Mouse (Mus musculus) liver, embryonic 16.5 days (tissue): ENCODE data around the gene Hectd1. TPM values are rescaled to one million over a fixed set of nuclear protein-coding genes. Genes with fewer than 3 reads are reported as not detected.
A peak's percentile ranks its signal among the peaks of the same experiment; 100 is the strongest.

Experiments
- ATAC-seq: fragments of 200-750 bp; cut with Nextera tagmentation; 2 replicates; pipeline ENCODE4 v1.8.0; 2017; ENCODE audit warnings: low read depth, mild to moderate bottlenecking, moderate number of reproducible peaks, moderate library complexity
- H3K27ac ChIP-seq: fragments of 300-500 bp; sonication (generic); 2 replicates; pipeline ENCODE4 v1.5.1; 2014; ENCODE audit warnings: mild to moderate bottlenecking, low read length
- H3K27me3 ChIP-seq: fragments of 300-500 bp; sonication (generic); 2 replicates; pipeline ENCODE4 v1.6.1; 2014; ENCODE audit warnings: low read depth, low read length, mixed read lengths; ENCODE audit not compliant: control insufficient read depth, insufficient read depth
- H3K36me3 ChIP-seq: fragments of 300-500 bp; sonication (generic); 2 replicates; pipeline ENCODE4 v1.6.1; 2014; ENCODE audit warnings: mild to moderate bottlenecking; ENCODE audit not compliant: control insufficient read depth, insufficient read depth
- H3K4me1 ChIP-seq: fragments of 300-500 bp; sonication (generic); 2 replicates; pipeline ENCODE4 v1.6.1; 2014; ENCODE audit warnings: low read depth, low read length, mixed read lengths; ENCODE audit not compliant: control insufficient read depth
- H3K4me2 ChIP-seq: fragments of 300-500 bp; sonication (generic); 2 replicates; pipeline ENCODE4 v1.6.1; 2014; ENCODE audit warnings: low read depth, low read length, mixed read lengths
- H3K4me3 ChIP-seq: fragments of 300-500 bp; sonication (generic); 2 replicates; pipeline ENCODE4 v1.5.1; 2014; ENCODE audit warnings: low read depth, mild to moderate bottlenecking, low read length
- H3K9ac ChIP-seq: fragments of 300-500 bp; sonication (generic); 2 replicates; pipeline ENCODE4 v1.6.1; 2014; ENCODE audit warnings: low read depth, low read length
- H3K9me3 ChIP-seq: fragments of 300-500 bp; sonication (generic); replicated peaks from 2 replicates; pipeline ENCODE4 v1.6.1; 2016; ENCODE audit warnings: low read length; ENCODE audit not compliant: control insufficient read depth
- WGBS: fragments of 180-500 bp; shearing (Covaris S2); extraction: QIAGEN DNeasy Blood & Tissue Kit; methylation state at CpG from one replicate; pipeline ENCODE4 v1.1.7; 2014; ENCODE audit not compliant: insufficient replicate concordance; 5-methylcytosine and 5-hydroxymethylcytosine counted together
- polyA plus RNA-seq: library from polyadenylated mRNA; unstranded; fragments of >200 nt; fragmentation: Nextera tagmentation; extraction: Ambion mirVana; gene quantifications from 2 replicates; pipeline ENCODE4 v1.2.1, GENCODE M21; 2015

Hectd1 gene
- polyA plus RNA-seq, 1 experiment from 2014 or later, result 24.6 TPM

GRCm38 (mm10) chr12:51734605-51735211 is 94.6 kb downstream of the Hectd1 start:
- Histone ChIP-seq H3K27me3 (no peaks in the 10 kb centered on the region), H3K9me3 (no peaks in the 10 kb centered on the region), H3K4me2 (no peak overlapping the region), H3K4me1 (no peaks in the 10 kb centered on the region), H3K36me3 (no peaks in the 10 kb centered on the region), H3K9ac (no peak overlapping the region), H3K4me3 (no peak overlapping the region), H3K27ac (no peak overlapping the region)
- no peak for ATAC-seq
- 72% methylated on average over 14 of the region's 14 CpGs for WGBS

DNA sequence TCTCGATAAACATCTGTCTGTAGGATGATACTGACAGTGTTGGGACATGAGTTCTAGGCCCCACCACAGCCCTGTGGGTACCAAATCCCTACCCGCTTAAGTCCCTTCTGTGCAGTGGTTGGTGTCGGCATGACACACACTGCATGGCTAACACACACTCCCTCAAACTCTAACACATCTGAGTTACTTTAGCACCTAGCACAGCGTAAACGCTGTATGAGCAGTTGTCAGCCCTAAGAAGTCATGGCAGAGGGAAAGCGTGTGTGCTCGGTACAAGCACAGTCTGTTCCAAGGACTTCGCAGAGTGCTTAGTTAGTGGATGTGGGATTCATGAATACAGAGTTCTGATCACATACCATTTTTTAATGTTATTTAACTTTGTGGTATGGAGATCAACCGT is 99.5 kb downstream of the Hectd1 start:
- no peaks in the 10 kb centered on the region for H3K4me1 ChIP-seq
- no peaks in the 10 kb centered on the region for H3K36me3 ChIP-seq
- no peaks in the 10 kb centered on the region for H3K9me3 ChIP-seq
- H3K4me2 ChIP-seq, result no peak overlapping the region
- WGBS, result 83% methylated on average over 9 of the region's 9 CpGs
- no peaks in the 10 kb centered on the region for H3K27me3 ChIP-seq
- H3K4me3 ChIP-seq, result no peak overlapping the region
- no peak overlapping the region for H3K9ac ChIP-seq
- ATAC-seq, result no peak
- H3K27ac ChIP-seq, result no peak overlapping the region

DNA sequence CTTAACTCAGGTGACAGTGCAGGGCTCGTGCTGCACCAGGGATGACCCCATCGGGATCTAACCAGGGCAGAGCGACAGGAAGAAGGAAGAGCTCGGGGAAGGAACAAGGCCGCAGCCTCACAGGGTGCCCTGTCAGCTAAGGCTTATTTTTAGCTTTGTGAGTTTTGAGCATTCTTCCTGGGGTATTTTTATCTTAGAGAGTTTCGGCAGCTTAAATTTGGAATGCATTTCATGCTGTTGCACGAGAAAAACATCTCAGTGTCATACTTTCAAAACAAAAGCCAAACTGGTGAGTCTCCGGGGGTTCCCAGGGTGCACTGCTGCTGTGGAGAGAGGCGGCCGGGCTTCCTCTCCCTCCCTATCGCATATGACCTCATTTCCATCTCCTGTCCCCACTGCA is 100.3 kb downstream of the Hectd1 start:
- WGBS, result 52% methylated on average over 11 of the region's 11 CpGs
- H3K4me3 ChIP-seq, result no peak overlapping the region
- H3K9me3 ChIP-seq, result no peaks in the 10 kb centered on the region
- no peak overlapping the region for H3K27ac ChIP-seq
- ATAC-seq, result no peak
- no peaks in the 10 kb centered on the region for H3K4me1 ChIP-seq
- no peak overlapping the region for H3K9ac ChIP-seq
- no peaks in the 10 kb centered on the region for H3K36me3 ChIP-seq
- H3K27me3 ChIP-seq, result no peaks in the 10 kb centered on the region
- H3K4me2 ChIP-seq, result no peak overlapping the region

DNA sequence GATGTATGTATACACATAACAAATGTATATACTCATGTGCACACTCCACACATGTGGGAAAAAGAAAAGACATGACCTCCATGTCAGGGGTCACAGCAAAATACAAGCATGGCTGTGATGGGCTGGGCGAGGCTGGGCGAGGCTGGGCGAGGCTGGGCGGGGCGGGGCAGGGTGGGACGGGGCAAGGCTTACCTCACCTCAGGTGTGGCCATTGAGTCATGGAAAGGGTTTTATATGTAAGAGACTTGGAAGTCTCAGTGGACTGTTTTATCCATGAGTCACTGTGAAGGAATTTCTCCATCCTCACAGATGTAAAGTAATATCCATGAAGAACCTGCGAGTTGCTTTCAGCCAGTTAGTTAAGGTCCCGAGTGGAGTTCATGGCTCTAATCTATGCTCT is 107.5 kb downstream of the Hectd1 start:
- H3K27ac ChIP-seq, result no peak overlapping the region
- H3K4me2 ChIP-seq, result no peak overlapping the region
- no peak overlapping the region for H3K4me3 ChIP-seq
- H3K4me1 ChIP-seq, result peaks cover 5% of the 10 kb centered on the region; the same call in 1 of the 2 replicates
- H3K9me3 ChIP-seq, result no peaks in the 10 kb centered on the region
- no peak overlapping the region for H3K9ac ChIP-seq
- no peak for ATAC-seq
- H3K36me3 ChIP-seq, result no peaks in the 10 kb centered on the region
- no peaks in the 10 kb centered on the region for H3K27me3 ChIP-seq
- 70% methylated on average over 8 of the region's 8 CpGs for WGBS

DNA sequence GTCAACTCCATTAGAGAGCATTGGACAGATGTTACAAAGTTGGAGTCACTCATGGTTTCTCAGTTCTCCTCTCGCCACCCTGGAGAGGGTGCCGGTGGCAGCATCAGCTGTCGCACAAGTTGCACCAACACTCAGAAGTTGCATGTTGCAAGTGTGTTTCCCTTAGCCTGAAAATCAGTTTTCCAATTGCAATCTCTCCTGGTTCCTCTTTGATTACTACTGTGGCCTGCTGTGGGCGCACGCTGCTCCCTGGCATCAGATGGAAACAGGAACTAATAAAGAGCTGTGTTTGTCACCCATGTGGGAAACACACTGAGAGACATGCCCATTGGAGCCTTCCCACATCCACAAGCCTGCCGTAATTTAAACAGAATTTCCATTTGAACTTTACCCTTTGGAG is 110.7 kb downstream of the Hectd1 start:
- Histone ChIP-seq H3K9me3 (no peaks in the 10 kb centered on the region), H3K27ac (no peak overlapping the region), H3K4me3 (no peak overlapping the region), H3K27me3 (no peaks in the 10 kb centered on the region), H3K4me2 (no peak overlapping the region), H3K36me3 (no peaks in the 10 kb centered on the region), H3K4me1 (peaks cover 5% of the 10 kb centered on the region; the same call in 1 of the 2 replicates), H3K9ac (no peak overlapping the region)
- WGBS, result 66% methylated on average over 6 of the region's 6 CpGs
- no peak for ATAC-seq

DNA sequence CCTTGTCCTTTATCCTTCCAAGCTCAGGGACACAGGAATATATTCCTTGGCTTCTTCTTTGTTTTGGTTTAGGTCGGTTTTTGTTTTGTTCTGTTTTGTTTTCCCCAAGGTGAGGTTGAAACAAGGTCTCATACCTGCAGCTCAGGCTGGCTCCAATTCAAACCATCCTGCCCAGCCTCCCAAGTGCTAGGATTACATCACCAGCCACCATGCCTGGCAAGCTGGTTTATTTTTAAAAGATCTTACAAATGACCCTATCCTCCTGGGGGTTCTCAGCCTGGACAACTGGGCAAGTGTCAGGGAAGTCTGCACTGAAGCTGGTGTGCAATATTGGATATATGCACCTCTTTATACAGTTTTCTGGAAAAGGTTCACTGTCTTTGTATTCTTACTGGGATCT is 116.7 kb downstream of the Hectd1 start:
- no peaks in the 10 kb centered on the region for H3K27me3 ChIP-seq
- H3K9me3 ChIP-seq, result no peaks in the 10 kb centered on the region
- no peak overlapping the region for H3K4me2 ChIP-seq
- H3K36me3 ChIP-seq, result no peaks in the 10 kb centered on the region
- WGBS, result 47% methylated on average over 1 of the region's 1 CpGs
- no peak for ATAC-seq
- no peak overlapping the region for H3K9ac ChIP-seq
- H3K27ac ChIP-seq, result no peak overlapping the region
- peaks cover 6% of the 10 kb centered on the region for H3K4me1 ChIP-seq
- H3K4me3 ChIP-seq, result no peak overlapping the region

GRCm38 (mm10) chr12:51710154-51710553 is 119.2 kb downstream of the Hectd1 start:
- Histone ChIP-seq H3K4me1 (peaks cover 10% of the 10 kb centered on the region), H3K9me3 (no peaks in the 10 kb centered on the region), H3K9ac (no peak overlapping the region), H3K27ac (no peak overlapping the region), H3K4me3 (no peak overlapping the region), H3K4me2 (no peak overlapping the region), H3K36me3 (no peaks in the 10 kb centered on the region), H3K27me3 (no peaks in the 10 kb centered on the region)
- no peak for ATAC-seq
- WGBS, result 46% methylated on average over 5 of the region's 5 CpGs

DNA sequence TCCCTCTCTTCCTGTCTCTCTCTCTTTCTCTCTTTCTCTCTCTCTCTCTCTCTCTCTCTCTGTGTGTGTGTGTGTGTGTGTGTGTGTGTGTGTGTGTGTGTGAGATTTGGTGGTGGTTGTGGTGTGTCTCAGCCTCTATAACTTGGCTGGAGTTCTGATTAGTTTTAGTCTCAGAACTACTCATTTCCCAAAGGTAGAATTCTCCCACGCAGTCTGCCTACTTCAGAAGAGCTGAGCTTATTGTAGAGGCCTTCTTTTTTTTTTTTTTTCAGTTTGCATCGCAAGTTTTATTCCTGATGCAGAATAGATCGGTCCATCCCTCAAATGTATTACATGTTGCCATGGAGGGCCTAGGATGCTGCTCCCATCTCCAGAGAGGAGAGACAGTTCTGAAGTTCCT is 119.6 kb downstream of the Hectd1 start:
- Histone ChIP-seq H3K27ac (no peak overlapping the region), H3K9ac (no peak overlapping the region), H3K4me3 (no peak overlapping the region), H3K4me1 (peaks cover 10% of the 10 kb centered on the region), H3K4me2 (no peak overlapping the region), H3K36me3 (no peaks in the 10 kb centered on the region), H3K27me3 (no peaks in the 10 kb centered on the region), H3K9me3 (no peaks in the 10 kb centered on the region)
- no peak for ATAC-seq
- WGBS, result 65% methylated on average over 3 of the region's 3 CpGs

DNA sequence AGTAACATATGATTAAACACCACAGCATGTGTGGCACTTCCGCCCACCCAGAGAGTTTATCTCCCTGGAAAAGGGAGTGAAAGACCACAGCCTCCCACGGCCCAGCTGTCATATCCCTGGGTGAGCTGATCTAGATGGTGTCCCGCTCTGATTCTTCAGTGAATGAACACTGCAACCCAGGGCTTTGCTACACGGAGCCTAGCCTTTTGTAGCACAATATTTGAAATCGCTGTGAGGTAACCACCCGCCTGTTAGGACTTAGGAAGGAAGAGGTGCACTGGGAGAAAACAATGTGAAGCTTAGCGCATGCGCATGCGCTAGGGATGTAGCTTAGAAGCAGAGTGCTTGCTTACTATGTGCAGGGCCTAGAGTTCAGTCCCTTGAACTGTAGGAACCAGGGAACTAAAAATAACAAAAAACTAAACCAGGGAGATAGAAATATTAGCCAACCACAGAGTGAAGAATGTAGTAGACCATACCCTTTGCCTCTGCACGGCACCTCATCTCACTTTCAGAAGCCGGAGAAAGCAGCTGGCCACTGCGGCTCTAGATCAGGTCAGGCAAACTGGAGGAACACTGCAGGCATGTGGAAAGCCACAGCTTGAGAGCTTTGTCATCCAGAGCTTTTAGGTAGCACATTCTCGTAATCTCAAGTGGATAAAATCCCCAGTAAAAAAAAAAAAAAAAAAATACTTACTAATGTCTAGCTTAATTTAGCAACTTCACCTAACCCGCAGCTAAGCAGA is 120.2 kb downstream of the Hectd1 start:
- peaks cover 10% of the 10 kb centered on the region for H3K4me1 ChIP-seq
- WGBS, result 67% methylated on average over 14 of the region's 14 CpGs
- no peaks in the 10 kb centered on the region for H3K27me3 ChIP-seq
- no peaks in the 10 kb centered on the region for H3K9me3 ChIP-seq
- H3K4me3 ChIP-seq, result no peak overlapping the region
- no peak overlapping the region for H3K9ac ChIP-seq
- ATAC-seq, result peak; percentile 24; the same call in 1 of the 2 replicates
- no peak overlapping the region for H3K4me2 ChIP-seq
- H3K27ac ChIP-seq, result no peak overlapping the region
- no peaks in the 10 kb centered on the region for H3K36me3 ChIP-seq
